Mouse (Mus musculus) C2C12 (cell line): ENCODE data around the gene Als2cr12.

Experiments used
- CTCF ChIP-seq: IDR thresholded peaks from one replicate; pipeline ENCODE4 v1.5.1; 2011; ENCODE audit not compliant: control insufficient read depth, insufficient read depth, insufficient read length
- USF1 ChIP-seq: IDR thresholded peaks from one replicate; pipeline ENCODE4 v1.6.1; 2011; ENCODE audit warnings: low read depth, mild to moderate bottlenecking, control low read depth, moderate library complexity

GRCm38 (mm10) chr1:58736968-58737367 is 41.2 kb upstream of the Als2cr12 start:
- TF ChIP-seq CTCF: no peak
- TF ChIP-seq USF1: no peak
